Mouse (Mus musculus): Measurements from ENCODE around the gene Itga5. TPM values are rescaled to one million over a fixed set of nuclear protein-coding genes. Genes with fewer than 3 reads are reported as not detected.
A peak's percentile ranks its signal among the peaks of the same experiment; 100 is the strongest.

Gene Itga5
- total RNA-seq, 2 experiments from 2014 or later: 2.6 to 3.9 TPM

DNA sequence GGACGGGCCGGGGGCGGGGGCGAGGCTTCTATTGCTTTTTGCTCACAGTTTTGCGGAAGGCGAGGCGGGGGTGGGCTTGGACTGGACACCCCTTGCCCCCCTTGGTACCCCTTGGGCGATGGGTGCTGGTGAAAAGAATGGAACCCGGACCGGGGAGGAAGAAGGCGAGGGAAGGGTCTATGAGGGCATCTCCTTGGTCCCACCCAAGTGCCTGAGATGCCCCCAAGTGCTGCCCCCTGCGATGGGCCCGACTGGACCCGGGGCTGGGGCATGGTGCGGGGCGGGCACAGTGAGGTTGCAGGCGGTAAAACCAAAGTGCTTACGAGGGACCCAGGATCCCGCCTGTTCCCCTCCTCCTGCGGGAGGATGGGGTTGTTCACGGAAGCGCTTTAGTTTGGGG lies 52.4 kb downstream of the Itga5 start:
- no peak for DNase-seq (ENCODE audit: low spot score in 2 of 2)

DNA sequence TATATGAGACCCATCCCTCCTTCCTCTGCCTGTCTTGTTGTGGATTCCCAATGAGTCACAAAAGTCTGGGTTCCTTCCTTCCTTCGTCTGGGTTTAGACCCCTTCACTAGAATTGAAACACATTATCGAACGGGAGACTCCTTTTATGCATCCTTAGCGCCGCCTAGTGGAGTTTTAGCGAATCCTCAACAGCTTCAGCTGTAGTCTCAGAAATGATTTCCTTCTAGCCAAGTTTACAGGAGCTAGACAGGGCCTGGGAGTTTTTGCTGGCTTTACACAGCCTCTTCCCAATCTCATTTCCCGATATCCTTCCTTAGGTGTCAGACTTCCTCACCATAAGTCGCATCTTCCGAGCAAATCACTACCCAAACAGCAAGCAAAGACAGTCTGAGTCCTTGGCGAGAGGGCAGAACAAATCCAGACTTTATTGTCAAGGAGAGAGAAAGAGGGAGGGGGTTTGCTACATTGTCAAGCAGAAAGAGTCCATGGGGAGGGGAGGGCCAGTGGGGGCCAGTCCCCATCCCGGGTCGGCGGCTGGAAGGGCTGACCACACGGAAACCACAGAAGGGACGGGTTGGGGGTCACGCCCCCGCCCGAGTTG lies 53.0 kb downstream of the Itga5 start:
- DNase-seq (ENCODE audit: low spot score in 2 of 2): peak in 1 of 2 experiments; percentile 61

GRCm38 (mm10) chr15:103310365-103310910 lies 56.1 kb downstream of the Itga5 start, which contains the start of gene Gpr84:
Gene Gpr84, minus strand, starts transcription at chr15:103310612.
- no peak for DNase-seq (ENCODE audit: low spot score in 2 of 2)

- no peak for DNase-seq (ENCODE audit: low spot score in 2 of 2)
Measured at GRCm38 (mm10) chr15:103308876-103309580, 57.5 kb downstream of the Itga5 start.

GRCm38 (mm10) chr15:103308056-103308875 lies 58.3 kb downstream of the Itga5 start:
- DNase-seq (ENCODE audit: low spot score in 2 of 2): no peak

DNA sequence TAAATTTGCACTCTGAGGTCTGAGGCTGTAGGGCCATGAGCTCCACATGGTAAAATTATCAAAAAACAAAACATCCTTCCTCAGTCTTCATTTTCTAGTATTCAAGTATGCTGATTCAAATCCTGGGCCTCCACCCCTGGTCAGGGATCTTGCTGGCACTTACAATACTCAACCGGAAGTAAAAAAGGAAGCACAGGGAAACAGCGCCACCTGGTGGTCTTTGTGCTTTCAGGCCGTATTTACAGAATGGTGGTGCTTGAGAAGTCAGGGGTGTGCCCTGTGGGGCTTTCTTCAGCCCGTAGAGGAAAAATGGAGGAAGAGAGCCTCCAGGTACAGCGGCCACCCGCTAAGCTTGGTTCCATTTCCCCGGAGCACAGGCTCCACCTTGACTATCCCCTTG lies 59.4 kb downstream of the Itga5 start:
- peak; percentile 92 to 96 for DNase-seq (ENCODE audit: low spot score in 2 of 2)

DNA sequence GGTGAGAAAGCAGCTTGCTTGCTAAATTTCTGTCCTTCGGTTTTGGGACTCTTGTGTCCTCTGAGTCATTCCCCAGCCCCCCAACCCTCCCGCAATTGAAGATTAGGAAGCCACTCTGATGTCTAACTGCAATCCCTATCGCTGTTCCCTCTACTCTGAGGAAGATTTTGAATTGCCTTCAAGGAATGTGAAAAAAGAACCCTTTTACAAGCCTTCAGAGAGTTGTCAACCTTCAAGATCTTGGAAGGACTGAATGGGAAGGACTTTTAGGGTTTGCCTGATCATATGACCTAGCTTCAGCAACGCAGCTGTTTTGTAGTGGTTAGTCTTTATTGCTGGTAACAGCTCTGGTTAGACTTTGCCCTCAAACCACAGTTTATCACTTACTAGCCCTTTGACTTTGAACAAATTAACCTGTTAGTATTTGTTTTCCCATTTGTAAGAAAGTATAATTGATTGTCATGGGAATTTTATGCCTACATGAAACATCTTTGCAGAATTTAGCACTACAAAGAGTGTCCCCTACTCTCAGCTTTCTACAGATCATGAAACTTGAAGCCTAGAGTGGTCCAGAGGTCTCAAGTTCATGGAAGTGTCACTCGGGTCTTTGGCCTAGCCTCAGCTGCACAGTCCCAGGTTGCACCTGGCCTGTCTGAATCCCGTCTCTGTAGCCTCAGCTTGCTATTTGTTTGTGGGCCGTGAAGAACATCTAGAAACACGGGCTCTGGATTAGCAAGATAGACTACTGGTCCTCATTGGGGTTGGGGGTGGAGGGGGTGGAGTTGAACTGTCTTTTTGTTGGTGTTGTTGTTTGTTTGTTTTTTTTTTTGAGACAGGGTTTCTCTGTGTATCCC lies 60.5 kb downstream of the Itga5 start:
- DNase-seq (ENCODE audit: low spot score in 2 of 2): no peak

GRCm38 (mm10) chr15:103305070-103305678 lies 61.4 kb downstream of the Itga5 start:
- peak; percentile 94 to 96 for DNase-seq (ENCODE audit: low spot score in 2 of 2)

- no peak for DNase-seq (ENCODE audit: low spot score in 2 of 2)
Measured at GRCm38 (mm10) chr15:103304616-103304969, 62.0 kb downstream of the Itga5 start.

- DNase-seq (ENCODE audit: low spot score in 2 of 2): no peak
Measured at GRCm38 (mm10) chr15:103303916-103304615, 62.5 kb downstream of the Itga5 start.

GRCm38 (mm10) chr15:103302341-103303021 lies 64.1 kb downstream of the Itga5 start:
- no peak for DNase-seq (ENCODE audit: low spot score in 2 of 2)

DNA sequence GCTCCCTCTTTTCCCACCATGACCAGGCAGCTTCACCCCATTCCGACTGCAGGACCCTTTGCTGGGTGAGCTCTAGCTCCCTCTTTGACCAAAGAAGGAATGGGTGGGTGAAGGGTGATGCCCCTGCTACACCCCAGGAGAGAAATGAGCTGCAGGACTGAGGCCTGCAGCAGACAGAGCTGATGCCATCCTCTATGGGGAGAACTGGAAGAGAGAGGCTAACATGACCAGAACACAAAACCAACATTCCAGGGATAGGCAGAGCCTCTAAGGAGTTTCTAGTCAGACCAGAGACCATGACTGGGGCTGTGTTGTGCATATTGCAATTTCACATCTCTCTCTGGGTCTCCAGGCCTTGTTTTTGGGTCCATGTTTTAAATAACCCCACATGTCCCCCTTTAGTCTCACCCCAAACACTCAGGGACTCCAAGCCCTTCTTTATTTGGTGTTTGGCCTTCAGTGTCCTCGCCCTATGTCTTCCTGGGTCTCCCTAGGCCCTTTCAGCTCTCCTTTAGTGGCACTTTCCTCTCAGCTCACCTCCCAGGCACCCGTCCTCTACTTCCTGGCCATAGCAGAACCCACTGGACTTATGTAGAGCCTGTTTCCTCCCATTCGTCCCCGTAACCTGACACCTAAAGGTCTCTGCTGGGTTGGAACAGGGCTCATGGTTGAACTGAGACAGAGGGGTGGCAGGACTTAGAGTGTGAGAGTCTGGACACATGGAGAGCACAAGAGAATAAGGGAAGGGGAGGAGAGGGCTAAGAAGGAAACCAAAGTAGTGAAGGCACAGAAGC lies 64.8 kb downstream of the Itga5 start:
- DNase-seq (ENCODE audit: low spot score in 2 of 2): no peak

GRCm38 (mm10) chr15:103301046-103301445 lies 65.5 kb downstream of the Itga5 start:
- DNase-seq (ENCODE audit: low spot score in 2 of 2): no peak

GRCm38 (mm10) chr15:103300560-103300959 lies 66.0 kb downstream of the Itga5 start:
- DNase-seq (ENCODE audit: low spot score in 2 of 2): no peak

DNA sequence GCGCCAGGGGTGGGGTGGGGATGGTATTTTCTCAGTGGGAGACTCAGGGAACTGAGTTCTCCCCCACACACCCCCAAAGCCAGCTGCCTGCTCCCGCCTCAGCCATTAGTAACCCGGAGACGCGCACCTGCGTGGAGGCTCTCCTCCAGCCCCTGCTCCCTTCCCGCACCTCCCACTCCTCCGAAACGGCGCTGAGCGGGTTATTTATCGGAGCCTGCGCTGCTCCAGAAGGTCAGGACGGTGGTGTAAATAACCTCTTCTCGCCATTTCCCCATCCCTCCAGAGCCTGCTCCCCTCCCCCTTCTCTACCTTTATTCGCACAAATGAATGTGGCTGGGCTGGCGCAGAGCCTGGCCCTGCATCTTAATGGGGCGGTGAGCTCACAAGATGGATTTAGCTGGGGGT lies 66.5 kb downstream of the Itga5 start:
- DNase-seq (ENCODE audit: low spot score in 2 of 2): peak; percentile 59 to 70

DNA sequence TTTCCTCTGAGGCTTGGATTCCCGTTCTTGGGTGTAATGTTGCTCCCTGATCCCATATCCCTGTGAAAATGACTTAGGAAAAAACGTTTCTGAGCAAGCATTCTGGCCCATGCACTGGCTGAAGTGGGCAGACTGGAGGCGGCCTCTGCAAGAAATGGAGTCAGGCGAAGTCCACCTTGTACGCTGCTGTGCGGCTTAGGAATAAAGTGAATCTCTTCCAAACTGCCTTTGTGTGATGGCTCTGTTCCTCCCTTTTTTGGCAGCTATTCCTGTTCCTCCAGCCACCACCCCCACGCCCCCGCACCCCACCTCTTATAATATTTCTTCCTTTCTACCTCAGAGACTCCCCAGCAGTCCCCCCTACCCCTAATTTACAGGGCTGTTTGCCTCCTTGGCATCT lies 66.9 kb downstream of the Itga5 start:
- peak in 1 of 2 experiments; percentile 58 for DNase-seq (ENCODE audit: low spot score in 2 of 2)

DNA sequence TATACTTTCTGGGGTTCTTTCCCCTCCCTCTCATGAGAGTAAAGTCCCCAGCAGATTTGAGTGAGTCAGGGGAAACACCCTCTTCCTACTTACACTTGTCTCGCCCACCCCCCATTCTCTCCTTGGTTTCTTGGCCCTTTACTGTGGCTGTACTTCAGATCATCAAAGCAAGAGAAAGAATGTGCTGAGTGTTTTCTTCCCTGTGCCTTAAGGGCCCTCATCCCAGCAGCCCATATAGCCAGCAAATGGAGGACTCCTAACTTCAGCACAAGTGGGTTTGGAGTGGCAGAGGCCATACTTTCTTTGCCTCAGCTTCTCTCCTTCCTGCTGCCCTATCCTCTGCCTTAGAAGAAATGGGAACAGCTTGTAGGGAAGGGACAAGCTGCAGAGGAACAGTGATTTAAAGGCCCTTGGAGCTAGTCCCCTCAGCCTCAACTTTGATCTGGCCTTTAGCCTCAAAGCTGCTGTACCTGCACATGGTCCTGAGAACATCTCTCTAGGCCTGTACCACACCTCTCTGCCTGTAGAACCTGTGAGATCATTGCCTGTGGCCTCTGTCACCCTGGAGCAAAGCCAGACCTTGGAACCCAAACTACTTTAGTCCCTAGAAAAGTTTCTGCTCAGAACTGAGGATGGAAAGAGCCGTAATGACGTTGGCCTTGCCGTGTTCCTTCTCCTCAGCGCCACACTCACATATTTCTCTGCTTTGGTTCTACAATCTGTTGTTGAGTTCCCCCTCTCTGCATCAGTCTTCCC lies 67.5 kb downstream of the Itga5 start:
- no peak for DNase-seq (ENCODE audit: low spot score in 2 of 2)

GRCm38 (mm10) chr15:103298026-103298425 lies 68.5 kb downstream of the Itga5 start:
- no peak for DNase-seq (ENCODE audit: low spot score in 2 of 2)
